25 mouse cellular contexts compared by ENCODE assay signal in the genomic region with DNA sequence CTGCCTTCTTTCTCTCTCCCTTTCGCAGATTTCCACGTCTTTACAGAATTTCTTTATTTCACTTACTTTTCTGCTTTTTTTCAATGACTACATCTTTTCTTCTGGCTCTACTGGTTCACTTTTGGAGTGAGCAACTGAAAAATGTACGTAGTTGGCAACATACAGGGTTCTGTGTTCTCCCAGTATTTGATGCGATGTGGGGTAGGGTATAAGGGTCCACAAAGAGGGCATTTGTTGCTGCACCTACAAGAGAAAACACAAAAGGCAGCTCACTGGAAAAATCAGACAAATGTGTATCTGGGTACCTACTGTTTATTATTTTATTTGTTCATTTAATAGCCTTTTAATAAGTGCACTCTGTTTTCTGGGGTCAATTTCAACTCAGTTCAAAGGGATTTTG. TPM values are rescaled to one million over a fixed set of nuclear protein-coding genes. Genes with fewer than 3 reads are reported as not detected.
DNase-seq lines count a peak whose midpoint lies in the region; ATAC-seq and TF ChIP-seq lines count a peak whose summit lies in the region.
"Had no signal": no experiment of that assay in that cellular context is flagged by ENCODE, and none has a peak within 500 bp of the region (broad histone marks: within the 10 kb centered on the region; RNA-seq: fewer than 3 reads in every experiment).

No protein-coding gene starts in this region.

- H3K4me3 ChIP-seq in intestine, embryonic 14.5 days (ENCODE audit: low read depth, low read length) = no peak overlapping the region
- no peak overlapping the region for H3K4me3 ChIP-seq in intestine, postnatal 0 days (ENCODE audit: low read depth, low read length)
- peak overlapping the region; percentile 32 for H3K4me3 ChIP-seq in kidney, embryonic 16.5 days (ENCODE audit: low read length)
- H3K4me3 ChIP-seq in stomach, embryonic 14.5 days (ENCODE audit: low read depth, low read length) = no peak overlapping the region
- no peak overlapping the region for H3K4me3 ChIP-seq in stomach, postnatal 0 days (ENCODE audit: low read depth, low read length)
- H3K4me3 ChIP-seq in liver, embryonic 12.5 days = no peak overlapping the region
- H3K4me3 ChIP-seq: embryonic facial prominence, embryonic 12.5 days; embryonic facial prominence, embryonic 15.5 days; gastrocnemius, adult 2 months; heart, adult 2 months; hindbrain, embryonic 12.5 days; hindbrain, embryonic 15.5 days had no signal

- no peak for TF ChIP-seq EP300 in stomach, postnatal 0 days (optimal IDR thresholded peaks at IDR 0.05)

- no peak for ATAC-seq in intestine, embryonic 14.5 days (replicated peaks; ENCODE audit: low FRiP score, low TSS enrichment, low read depth)
- no peak for ATAC-seq in intestine, postnatal 0 days
- ATAC-seq in kidney, embryonic 16.5 days (ENCODE audit: low FRiP score, low TSS enrichment) = no peak
- ATAC-seq in stomach, embryonic 14.5 days (ENCODE audit: insufficient number of reproducible peaks, insufficient read depth, low FRiP score, low read depth) = no peak
- no peak for ATAC-seq in stomach, postnatal 0 days (ENCODE audit: low FRiP score, low TSS enrichment)
- ATAC-seq in liver, embryonic 12.5 days = no peak
- ATAC-seq: forebrain, embryonic 14.5 days; forebrain, postnatal 0 days; Patski had no signal

- H3K27ac ChIP-seq in intestine, embryonic 14.5 days (ENCODE audit: low read depth) = no peak overlapping the region
- H3K27ac ChIP-seq in intestine, postnatal 0 days (ENCODE audit: low read depth, low read length) = no peak overlapping the region
- H3K27ac ChIP-seq in kidney, embryonic 16.5 days (ENCODE audit: low read length) = no peak overlapping the region
- no peak overlapping the region for H3K27ac ChIP-seq in stomach, embryonic 14.5 days (ENCODE audit: low read length)
- no peak overlapping the region for H3K27ac ChIP-seq in stomach, postnatal 0 days (replicated peaks)
- no peak overlapping the region for H3K27ac ChIP-seq in liver, embryonic 12.5 days
- H3K27ac ChIP-seq: embryonic facial prominence, embryonic 12.5 days; embryonic facial prominence, embryonic 15.5 days; gastrocnemius, adult 2 months; heart, adult 2 months; hindbrain, embryonic 12.5 days; hindbrain, embryonic 15.5 days had no signal

- 72% methylated on average over 4 of the region's 4 CpGs for WGBS in intestine, embryonic 14.5 days
- WGBS in intestine, postnatal 0 days = 83% methylated on average over 4 of the region's 4 CpGs
- 55% methylated on average over 4 of the region's 4 CpGs for WGBS in kidney, embryonic 16.5 days
- WGBS in stomach, embryonic 14.5 days = 74% methylated on average over 4 of the region's 4 CpGs
- WGBS in stomach, postnatal 0 days = 83% methylated on average over 4 of the region's 4 CpGs
- WGBS in liver, embryonic 12.5 days (ENCODE audit: insufficient replicate concordance) = 63% methylated on average over 4 of the region's 4 CpGs

- H3K27me3 ChIP-seq in intestine, embryonic 14.5 days (replicated peaks; ENCODE audit: control insufficient read depth, insufficient read depth, low read length) = peaks cover 32% of the 10 kb centered on the region
- H3K27me3 ChIP-seq in intestine, postnatal 0 days (replicated peaks; ENCODE audit: control insufficient read depth, insufficient read depth, low read length) = peaks cover 48% of the 10 kb centered on the region
- H3K27me3 ChIP-seq in kidney, embryonic 16.5 days (ENCODE audit: insufficient read depth, low read length) = peaks cover 12% of the 10 kb centered on the region; the same call in 1 of the 2 replicates
- no peaks in the 10 kb centered on the region for H3K27me3 ChIP-seq in stomach, embryonic 14.5 days (ENCODE audit: control insufficient read depth, insufficient read depth, low read length)
- no peaks in the 10 kb centered on the region; the same call in 1 of the 2 replicates for H3K27me3 ChIP-seq in stomach, postnatal 0 days (ENCODE audit: control insufficient read depth, insufficient read depth, low read length)
- peaks cover 74% of the 10 kb centered on the region for H3K27me3 ChIP-seq in liver, embryonic 12.5 days (replicated peaks)
- H3K27me3 ChIP-seq: CH12.LX, Patski had no signal

- H3K36me3 ChIP-seq in intestine, embryonic 14.5 days (ENCODE audit: control insufficient read depth, insufficient read depth, low read length) = no peaks in the 10 kb centered on the region
- H3K36me3 ChIP-seq in intestine, postnatal 0 days (ENCODE audit: control insufficient read depth, insufficient read depth) = no peaks in the 10 kb centered on the region
- H3K36me3 ChIP-seq in kidney, embryonic 16.5 days (ENCODE audit: insufficient read depth, low read length) = no peaks in the 10 kb centered on the region
- H3K36me3 ChIP-seq in stomach, embryonic 14.5 days (ENCODE audit: control insufficient read depth, insufficient read depth, low read length) = no peaks in the 10 kb centered on the region
- H3K36me3 ChIP-seq in stomach, postnatal 0 days (ENCODE audit: control insufficient read depth, insufficient read depth, low read length) = no peaks in the 10 kb centered on the region
- no peaks in the 10 kb centered on the region for H3K36me3 ChIP-seq in liver, embryonic 12.5 days
- H3K36me3 ChIP-seq: embryonic facial prominence, embryonic 12.5 days; embryonic facial prominence, embryonic 15.5 days; G1E; hindbrain, embryonic 12.5 days; hindbrain, embryonic 15.5 days had no signal

- H3K4me2 ChIP-seq in intestine, embryonic 14.5 days (ENCODE audit: low read length) = peak overlapping the region; percentile 46
- H3K4me2 ChIP-seq in intestine, postnatal 0 days (replicated peaks; ENCODE audit: low read depth) = no peak overlapping the region
- H3K4me2 ChIP-seq in kidney, embryonic 16.5 days (replicated peaks; ENCODE audit: low read depth, low read length) = peak overlapping the region; percentile 47
- peak overlapping the region; percentile 14; the same call in 1 of the 2 replicates for H3K4me2 ChIP-seq in stomach, embryonic 14.5 days (replicated peaks; ENCODE audit: low read depth, low read length)
- H3K4me2 ChIP-seq in stomach, postnatal 0 days (replicated peaks; ENCODE audit: low read depth) = no peak overlapping the region
- no peak overlapping the region for H3K4me2 ChIP-seq in liver, embryonic 12.5 days
- H3K4me2 ChIP-seq: embryonic facial prominence, embryonic 12.5 days; embryonic facial prominence, embryonic 15.5 days; heart, embryonic 11.5 days; hindbrain, embryonic 12.5 days; hindbrain, embryonic 15.5 days had no signal

- no peaks in the 10 kb centered on the region; the same call in 1 of the 2 replicates for H3K9me3 ChIP-seq in intestine, embryonic 14.5 days (ENCODE audit: control insufficient read depth, low read length)
- H3K9me3 ChIP-seq in intestine, postnatal 0 days (ENCODE audit: control insufficient read depth) = no peaks in the 10 kb centered on the region
- no peaks in the 10 kb centered on the region for H3K9me3 ChIP-seq in kidney, embryonic 16.5 days (ENCODE audit: low read length)
- no peaks in the 10 kb centered on the region for H3K9me3 ChIP-seq in stomach, embryonic 14.5 days (ENCODE audit: control insufficient read depth, low read depth, low read length)
- H3K9me3 ChIP-seq in stomach, postnatal 0 days (ENCODE audit: control insufficient read depth, low read length) = no peaks in the 10 kb centered on the region
- H3K9me3 ChIP-seq in liver, embryonic 12.5 days (replicated peaks) = no peaks in the 10 kb centered on the region
- H3K9me3 ChIP-seq: embryonic facial prominence, embryonic 12.5 days; embryonic facial prominence, embryonic 15.5 days; hindbrain, embryonic 12.5 days; hindbrain, embryonic 15.5 days had no signal

- no peak for DNase-seq in intestine, embryonic 14.5 days (ENCODE audit: low spot score)
- no peak for DNase-seq in kidney, adult 11 months
- DNase-seq in stomach, postnatal 0 days (ENCODE audit: low spot score) = no peak
- DNase-seq: adrenal gland, postnatal 10 days; B cell, adult 2 months; cerebellum, adult 18-20 months; cerebellum, adult 9-10 months; cerebellum, postnatal 14 days; forebrain, postnatal 0 days; gastrocnemius, adult 2 months; gastrocnemius, postnatal 14 days; heart, adult 2 months had no signal

- peaks cover 13% of the 10 kb centered on the region; the same call in 1 of the 2 replicates for H3K4me1 ChIP-seq in intestine, embryonic 14.5 days (replicated peaks; ENCODE audit: control insufficient read depth, insufficient read depth, low read length)
- H3K4me1 ChIP-seq in intestine, postnatal 0 days (replicated peaks; ENCODE audit: control insufficient read depth, insufficient read depth, low read length) = no peaks in the 10 kb centered on the region
- H3K4me1 ChIP-seq in kidney, embryonic 16.5 days (ENCODE audit: insufficient read depth, low read length) = peaks cover 8% of the 10 kb centered on the region
- H3K4me1 ChIP-seq in stomach, embryonic 14.5 days (ENCODE audit: control insufficient read depth, insufficient read depth, low read length) = peaks cover 5% of the 10 kb centered on the region; the same call in 1 of the 2 replicates
- no peaks in the 10 kb centered on the region for H3K4me1 ChIP-seq in stomach, postnatal 0 days (replicated peaks; ENCODE audit: control insufficient read depth, insufficient read depth)
- peaks cover 13% of the 10 kb centered on the region; the same call in 1 of the 2 replicates for H3K4me1 ChIP-seq in liver, embryonic 12.5 days

- no peak for TF ChIP-seq CTCF in intestine, postnatal 0 days (IDR thresholded peaks at IDR 0.05; ENCODE audit: low read depth)
- no peak for TF ChIP-seq CTCF in stomach, postnatal 0 days (IDR thresholded peaks at IDR 0.05; ENCODE audit: low read depth)

- H3K9ac ChIP-seq in intestine, embryonic 14.5 days (ENCODE audit: low read length) = no peak overlapping the region
- no peak overlapping the region for H3K9ac ChIP-seq in intestine, postnatal 0 days (ENCODE audit: low read depth, low read length)
- H3K9ac ChIP-seq in kidney, embryonic 16.5 days (replicated peaks; ENCODE audit: low read length) = peak overlapping the region; percentile 54; the same call in 1 of the 2 replicates
- no peak overlapping the region for H3K9ac ChIP-seq in stomach, embryonic 14.5 days (replicated peaks; ENCODE audit: low read depth, low read length)
- no peak overlapping the region for H3K9ac ChIP-seq in stomach, postnatal 0 days (ENCODE audit: low read length)
- no peak overlapping the region for H3K9ac ChIP-seq in liver, embryonic 12.5 days
- H3K9ac ChIP-seq: embryonic facial prominence, embryonic 12.5 days; embryonic facial prominence, embryonic 15.5 days; forebrain, postnatal 0 days; hindbrain, embryonic 12.5 days; hindbrain, embryonic 15.5 days had no signal

RNA-seq across cellular contexts. Expression of a gene that starts 3.6 kb away (rescaled TPM):
- polyA plus RNA-seq in intestine, embryonic 14.5 days (2014; fragmentation: Nextera tagmentation; extraction: Ambion mirVana) = 123 and 139 TPM in 2 replicates
- polyA plus RNA-seq in intestine, postnatal 0 days (2015; fragmentation: Nextera tagmentation; extraction: Ambion mirVana) = 38.4 and 39.2 TPM in 2 replicates
- polyA plus RNA-seq in kidney, embryonic 16.5 days (2015; fragmentation: Nextera tagmentation; extraction: Ambion mirVana) = 327 and 333 TPM in 2 replicates
- polyA plus RNA-seq in stomach, embryonic 14.5 days (2014; fragmentation: Nextera tagmentation; extraction: Ambion mirVana) = 96.1 and 102 TPM in 2 replicates
- polyA plus RNA-seq in stomach, postnatal 0 days (2015; fragmentation: Nextera tagmentation; extraction: Ambion mirVana) = 45.2 and 47.2 TPM in 2 replicates
- polyA plus RNA-seq in liver, embryonic 12.5 days (2016; fragmentation: Nextera tagmentation; extraction: Ambion mirVana) = 6.2 and 6.7 TPM in 2 replicates
- polyA plus RNA-seq: G1E had no signal

RNA-seq across cellular contexts. Expression of a gene that starts 50.7 kb away (rescaled TPM):
- polyA plus RNA-seq in intestine, embryonic 14.5 days (2014; fragmentation: Nextera tagmentation; extraction: Ambion mirVana) = 0.26 and 0.38 TPM in 2 replicates
- polyA plus RNA-seq in intestine, postnatal 0 days (2015; fragmentation: Nextera tagmentation; extraction: Ambion mirVana) = 0.18 and 0.21 TPM in 2 replicates
- polyA plus RNA-seq in kidney, embryonic 16.5 days (2015; fragmentation: Nextera tagmentation; extraction: Ambion mirVana) = 0.27 and 0.33 TPM in 2 replicates
- 0.12 and 0.36 TPM in 2 replicates for polyA plus RNA-seq in stomach, embryonic 14.5 days (2014; fragmentation: Nextera tagmentation; extraction: Ambion mirVana)
- polyA plus RNA-seq in stomach, postnatal 0 days (2015; fragmentation: Nextera tagmentation; extraction: Ambion mirVana) = 2.1 and 2.8 TPM in 2 replicates
- polyA plus RNA-seq in liver, embryonic 12.5 days (2016; fragmentation: Nextera tagmentation; extraction: Ambion mirVana) = 10.1 and 10.3 TPM in 2 replicates
- polyA plus RNA-seq: embryonic facial prominence, embryonic 12.5 days; hindbrain, embryonic 12.5 days had no signal

Comparison
In these comparisons a context has a peak if more than half of its experiments do, and no peak if none do; other contexts are left out.
1. H3K4me2 ChIP-seq: peak in intestine, embryonic 14.5 days (single experiment), kidney, embryonic 16.5 days (single experiment) and stomach, embryonic 14.5 days (single experiment); none in intestine, postnatal 0 days (single experiment), stomach, postnatal 0 days (single experiment) and liver, embryonic 12.5 days (single experiment).